Mouse (Mus musculus): Measurements from ENCODE around the gene Sh2d3c. TPM values are rescaled to one million over a fixed set of nuclear protein-coding genes. Genes with fewer than 3 reads are reported as not detected.

Gene Sh2d3c
- 41.8 and 50.5 TPM in 2 replicates for polyA plus RNA-seq (2015; fragmentation: Nextera tagmentation; extraction: Ambion mirVana)

DNA sequence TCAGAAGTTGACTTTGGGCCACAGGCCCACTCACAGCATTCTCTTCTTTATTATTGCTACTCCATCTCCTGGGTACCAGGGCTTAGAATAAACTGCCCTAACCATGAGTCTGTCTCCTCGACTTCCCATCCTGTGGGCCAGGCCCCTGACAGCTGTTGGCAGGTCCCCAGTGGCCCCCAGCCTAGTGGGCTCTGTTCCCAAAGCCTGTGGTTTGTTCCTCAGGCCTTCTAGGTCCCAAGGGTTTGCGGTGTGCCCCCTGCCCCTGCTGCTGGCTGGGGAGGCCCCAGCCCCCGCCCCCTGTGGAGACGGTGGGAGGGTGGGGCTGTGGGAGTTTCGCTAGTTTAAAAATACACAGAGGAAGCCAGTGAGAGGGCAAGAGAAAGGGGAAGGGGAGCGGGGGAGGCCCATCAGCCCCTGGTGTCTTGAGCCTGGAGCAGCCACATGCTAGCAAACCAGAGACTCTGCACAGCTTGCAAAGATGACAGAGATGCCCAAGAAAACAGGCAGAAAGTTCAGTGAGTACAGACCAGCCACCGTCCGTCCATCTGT, at the start of gene Sh2d3c:
TSS of gene Sh2d3c (plus strand) at position 375 of the 549 bp plus-strand sequence.
- H3K27ac ChIP-seq, result no peak within 1 kb of the TSS
- ATAC-seq (ENCODE audit: low FRiP score), result no peak
- 49% methylated on average over 8 of the region's 8 CpGs for WGBS
- H3K36me3 ChIP-seq, result no peaks in the 10 kb centered on the region
- peaks cover 16% of the 10 kb centered on the region for H3K4me1 ChIP-seq (replicated peaks)
- no peaks in the 10 kb centered on the region for H3K27me3 ChIP-seq
- H3K9ac ChIP-seq, result peak within 1 kb of the TSS; percentile 6; the same call in 1 of the 2 replicates
- H3K4me2 ChIP-seq, result peak within 1 kb of the TSS; percentile 6; the same call in 1 of the 2 replicates
- H3K9me3 ChIP-seq, result no peaks in the 10 kb centered on the region
- H3K4me3 ChIP-seq, result no peak within 1 kb of the TSS

DNA sequence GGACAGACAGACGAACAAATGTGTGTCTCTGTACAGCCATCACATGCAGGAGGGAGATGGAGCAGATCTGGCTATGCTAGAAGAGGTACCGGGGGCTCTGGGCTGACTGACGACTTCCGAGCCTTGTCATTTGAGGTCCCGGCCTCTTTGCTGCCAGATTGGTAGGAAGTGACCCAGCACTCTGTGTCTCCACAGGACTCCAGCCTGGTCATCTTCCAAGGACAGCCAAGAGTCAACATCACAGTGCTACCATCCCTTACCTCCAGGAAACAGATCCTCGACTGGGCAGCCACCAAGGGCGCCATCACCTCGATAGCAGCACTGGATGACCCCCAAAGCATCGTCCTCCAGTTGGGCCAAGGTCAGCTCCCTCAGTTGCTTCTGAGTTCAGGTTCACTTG, 49.7 kb upstream of the Sh2d3c start:
- Histone ChIP-seq H3K36me3 (no peaks in the 10 kb centered on the region), H3K9me3 (no peaks in the 10 kb centered on the region), H3K4me3 (no peak overlapping the region), H3K27me3 (no peaks in the 10 kb centered on the region), H3K9ac (no peak overlapping the region), H3K4me2 (no peak overlapping the region), H3K27ac (no peak overlapping the region), H3K4me1 (replicated peaks) (no peaks in the 10 kb centered on the region)
- WGBS, result 90% methylated on average over 9 of the region's 9 CpGs
- ATAC-seq (ENCODE audit: low FRiP score), result no peak

GRCm38 (mm10) chr2:32671907-32672595, 48.8 kb upstream of the Sh2d3c start:
- no peaks in the 10 kb centered on the region for H3K27me3 ChIP-seq
- WGBS, result 69% methylated on average over 9 of the region's 9 CpGs
- no peak for ATAC-seq (ENCODE audit: low FRiP score)
- no peak overlapping the region for H3K4me2 ChIP-seq
- no peak overlapping the region for H3K9ac ChIP-seq
- H3K36me3 ChIP-seq, result no peaks in the 10 kb centered on the region
- H3K4me1 ChIP-seq (replicated peaks), result no peaks in the 10 kb centered on the region
- no peak overlapping the region for H3K4me3 ChIP-seq
- no peak overlapping the region for H3K27ac ChIP-seq
- peaks cover 3% of the 10 kb centered on the region; the same call in 1 of the 2 replicates for H3K9me3 ChIP-seq

GRCm38 (mm10) chr2:32673176-32673917, 47.5 kb upstream of the Sh2d3c start:
- H3K9me3 ChIP-seq, result peaks cover 3% of the 10 kb centered on the region; the same call in 1 of the 2 replicates
- H3K36me3 ChIP-seq, result no peaks in the 10 kb centered on the region
- no peak overlapping the region for H3K9ac ChIP-seq
- 85% methylated on average over 16 of the region's 16 CpGs for WGBS
- no peak overlapping the region for H3K4me3 ChIP-seq
- no peaks in the 10 kb centered on the region for H3K27me3 ChIP-seq
- no peak overlapping the region for H3K4me2 ChIP-seq
- ATAC-seq (ENCODE audit: low FRiP score), result no peak
- no peak overlapping the region for H3K27ac ChIP-seq
- H3K4me1 ChIP-seq (replicated peaks), result no peaks in the 10 kb centered on the region

DNA sequence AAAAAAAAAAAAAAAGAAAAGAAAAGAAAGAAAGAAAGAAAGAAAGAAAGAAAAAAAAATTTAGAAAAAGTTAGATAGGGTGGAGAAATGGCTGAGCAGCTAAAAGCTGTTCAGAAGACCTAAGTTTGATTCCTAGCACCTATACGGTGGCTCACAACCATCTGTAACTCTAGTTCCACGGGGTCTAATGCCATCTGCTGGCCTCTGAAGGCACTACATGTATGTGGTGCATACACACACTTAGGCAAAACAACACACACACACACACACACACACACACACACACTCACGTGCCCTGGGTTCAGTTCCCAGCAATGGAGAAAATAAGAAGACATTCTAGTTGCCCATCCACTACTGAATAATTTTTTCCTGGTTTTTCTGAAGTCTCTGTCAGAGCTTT, 44.0 kb upstream of the Sh2d3c start:
- Histone ChIP-seq H3K4me2 (no peak overlapping the region), H3K9ac (no peak overlapping the region), H3K4me1 (replicated peaks) (peaks cover 10% of the 10 kb centered on the region), H3K36me3 (no peaks in the 10 kb centered on the region), H3K27me3 (no peaks in the 10 kb centered on the region), H3K4me3 (no peak overlapping the region), H3K9me3 (peaks cover 3% of the 10 kb centered on the region; the same call in 1 of the 2 replicates), H3K27ac (no peak overlapping the region)
- 95% methylated on average over 3 of the region's 3 CpGs for whole genome bisulfite sequencing
- ATAC-seq (ENCODE audit: low FRiP score), result no peak

GRCm38 (mm10) chr2:32677683-32678082, 43.2 kb upstream of the Sh2d3c start:
- WGBS, result 95% methylated on average over 7 of the region's 7 CpGs
- H3K9ac ChIP-seq, result no peak overlapping the region
- H3K4me1 ChIP-seq (replicated peaks), result peaks cover 10% of the 10 kb centered on the region
- H3K27ac ChIP-seq, result no peak overlapping the region
- no peak overlapping the region for H3K4me2 ChIP-seq
- ATAC-seq (ENCODE audit: low FRiP score), result no peak
- no peaks in the 10 kb centered on the region for H3K27me3 ChIP-seq
- peaks cover 5% of the 10 kb centered on the region for H3K36me3 ChIP-seq
- H3K9me3 ChIP-seq, result peaks cover 3% of the 10 kb centered on the region; the same call in 1 of the 2 replicates
- H3K4me3 ChIP-seq, result no peak overlapping the region

DNA sequence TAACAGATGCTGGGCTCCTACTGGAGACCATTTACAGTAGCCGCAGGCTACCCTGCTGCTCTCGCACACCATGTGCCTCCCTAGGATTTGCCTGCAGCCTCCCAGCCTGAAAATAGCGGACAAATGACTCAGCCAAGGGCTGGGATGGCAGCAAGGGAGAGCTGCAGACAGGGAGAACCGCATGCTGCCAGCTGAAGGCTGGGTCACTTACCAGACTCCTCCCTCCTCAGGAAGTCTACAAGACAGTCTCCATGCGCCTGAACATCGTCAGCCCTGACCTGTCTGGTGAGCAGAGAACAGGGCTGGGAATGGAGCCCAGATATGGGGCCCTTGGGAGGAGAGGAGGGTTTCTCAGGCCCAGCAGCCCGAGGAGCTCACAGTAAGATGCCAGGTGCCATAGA, 40.8 kb upstream of the Sh2d3c start:
- H3K4me1 ChIP-seq (replicated peaks), result peaks cover 10% of the 10 kb centered on the region
- no peak overlapping the region for H3K4me2 ChIP-seq
- 0 out of 2 replicates have a peak overlapping the region, but pooled peaks have one; percentile 23 for H3K27ac ChIP-seq
- ATAC-seq (ENCODE audit: low FRiP score), result no peak
- no peak overlapping the region for H3K4me3 ChIP-seq
- WGBS, result 55% methylated on average over 7 of the region's 7 CpGs
- H3K36me3 ChIP-seq, result peaks cover 28% of the 10 kb centered on the region
- H3K9ac ChIP-seq, result peak overlapping the region; percentile 46; the same call in 1 of the 2 replicates
- peaks cover 3% of the 10 kb centered on the region; the same call in 1 of the 2 replicates for H3K9me3 ChIP-seq
- H3K27me3 ChIP-seq, result no peaks in the 10 kb centered on the region

DNA sequence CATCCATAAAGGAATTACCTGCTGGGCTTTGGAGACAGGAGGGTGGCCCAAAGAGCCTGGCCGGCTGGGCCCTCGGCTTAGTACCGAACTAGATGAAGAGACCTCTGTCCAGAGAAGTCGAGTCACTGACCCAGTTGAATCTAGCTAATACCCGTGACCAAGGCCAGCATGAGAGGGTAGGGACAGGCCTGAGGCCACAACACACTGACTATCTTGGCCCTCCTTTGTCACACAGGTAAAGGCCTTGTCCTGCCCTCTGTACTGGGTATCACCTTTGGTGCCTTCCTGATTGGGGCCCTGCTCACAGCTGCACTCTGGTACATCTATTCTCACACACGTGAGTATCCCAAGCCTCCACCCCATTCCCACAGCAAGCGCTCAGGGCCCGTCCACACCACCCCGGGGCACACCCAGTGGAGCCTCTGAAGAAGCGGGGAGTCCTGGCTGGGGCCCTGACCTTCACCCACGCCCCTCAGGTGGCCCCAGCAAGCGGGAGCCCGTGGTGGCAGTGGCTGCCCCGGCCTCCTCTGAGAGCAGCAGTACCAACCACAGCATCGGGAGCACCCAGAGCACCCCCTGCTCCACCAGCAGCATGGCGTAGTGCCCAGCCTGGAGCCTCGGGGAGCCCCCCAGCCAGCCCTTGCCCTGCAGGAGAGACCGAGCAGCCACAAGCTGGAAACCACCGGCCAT, 39.7 kb upstream of the Sh2d3c start:
- no peak overlapping the region for H3K4me3 ChIP-seq
- H3K9me3 ChIP-seq, result peaks cover 3% of the 10 kb centered on the region; the same call in 1 of the 2 replicates
- peaks cover 39% of the 10 kb centered on the region for H3K36me3 ChIP-seq
- H3K4me2 ChIP-seq, result no peak overlapping the region
- no peak overlapping the region for H3K27ac ChIP-seq
- no peak overlapping the region for H3K9ac ChIP-seq
- H3K27me3 ChIP-seq, result no peaks in the 10 kb centered on the region
- H3K4me1 ChIP-seq (replicated peaks), result peaks cover 10% of the 10 kb centered on the region
- ATAC-seq (ENCODE audit: low FRiP score), result no peak
- WGBS, result 91% methylated on average over 19 of the region's 19 CpGs

DNA sequence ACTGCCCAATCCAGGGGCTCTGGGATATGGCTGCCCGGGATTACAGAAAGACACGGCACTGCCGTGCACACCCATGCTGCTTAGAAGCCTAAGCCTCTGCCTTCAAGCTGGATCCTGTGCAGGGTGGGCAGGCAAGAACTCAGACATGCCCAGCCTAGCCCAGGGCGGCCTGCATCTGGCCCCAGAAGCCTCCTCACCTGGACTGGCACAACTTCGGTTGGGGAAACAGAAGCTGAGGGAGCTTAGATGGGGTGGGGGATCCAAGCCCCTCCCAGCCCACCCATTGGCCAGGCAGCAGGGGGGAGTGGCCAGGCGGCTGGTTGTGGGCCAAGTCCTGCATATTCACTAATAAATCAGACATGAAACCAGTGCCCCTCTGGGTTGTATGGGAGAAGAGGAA, 39.1 kb upstream of the Sh2d3c start:
- H3K9ac ChIP-seq, result no peak overlapping the region
- no peak overlapping the region for H3K4me3 ChIP-seq
- H3K9me3 ChIP-seq, result peaks cover 2% of the 10 kb centered on the region; the same call in 1 of the 2 replicates
- WGBS, result 71% methylated on average over 6 of the region's 6 CpGs
- 0 out of 2 replicates have a peak, but pooled peaks have one; percentile 21 for ATAC-seq (ENCODE audit: low FRiP score)
- peaks cover 10% of the 10 kb centered on the region for H3K4me1 ChIP-seq (replicated peaks)
- H3K4me2 ChIP-seq, result no peak overlapping the region
- H3K27ac ChIP-seq, result no peak overlapping the region
- peaks cover 45% of the 10 kb centered on the region for H3K36me3 ChIP-seq
- H3K27me3 ChIP-seq, result no peaks in the 10 kb centered on the region

- H3K9me3 ChIP-seq, result no peaks in the 10 kb centered on the region
- no peaks in the 10 kb centered on the region for H3K27me3 ChIP-seq
- no peak overlapping the region for H3K4me2 ChIP-seq
- no peak overlapping the region for H3K4me3 ChIP-seq
- WGBS, result 82% methylated on average over 14 of the region's 14 CpGs
- H3K27ac ChIP-seq, result no peak overlapping the region
- no peak overlapping the region for H3K9ac ChIP-seq
- H3K4me1 ChIP-seq (replicated peaks), result peaks cover 10% of the 10 kb centered on the region
- peaks cover 57% of the 10 kb centered on the region for H3K36me3 ChIP-seq
- ATAC-seq (ENCODE audit: low FRiP score), result no peak
Observed at GRCm38 (mm10) chr2:32682721-32683417, 38.0 kb upstream of the Sh2d3c start.

- Histone ChIP-seq H3K9ac (no peak overlapping the region), H3K27ac (no peak overlapping the region), H3K27me3 (no peaks in the 10 kb centered on the region), H3K4me3 (no peak overlapping the region), H3K4me2 (no peak overlapping the region), H3K36me3 (peaks cover 62% of the 10 kb centered on the region), H3K4me1 (replicated peaks) (peaks cover 10% of the 10 kb centered on the region), H3K9me3 (no peaks in the 10 kb centered on the region)
- WGBS, result 95% methylated on average over 10 of the region's 10 CpGs
- no peak for ATAC-seq (ENCODE audit: low FRiP score)
Observed at GRCm38 (mm10) chr2:32683701-32684100, 37.2 kb upstream of the Sh2d3c start.
